Mouse (Mus musculus): ENCODE results near the gene Duox1. TPM values are rescaled to one million over a fixed set of nuclear protein-coding genes. Genes with fewer than 3 reads are reported as not detected.
A peak's percentile ranks its signal among the peaks of the same experiment; 100 is the strongest.
"Not testable (repeated sequence)": the region's sequence is repeated elsewhere in the genome, so short reads cannot be mapped to it uniquely, and the experiment has no call there.

The Duox1 gene
- polyA plus RNA-seq, 1 experiment from 2014 or later, result 0.15 TPM

DNA sequence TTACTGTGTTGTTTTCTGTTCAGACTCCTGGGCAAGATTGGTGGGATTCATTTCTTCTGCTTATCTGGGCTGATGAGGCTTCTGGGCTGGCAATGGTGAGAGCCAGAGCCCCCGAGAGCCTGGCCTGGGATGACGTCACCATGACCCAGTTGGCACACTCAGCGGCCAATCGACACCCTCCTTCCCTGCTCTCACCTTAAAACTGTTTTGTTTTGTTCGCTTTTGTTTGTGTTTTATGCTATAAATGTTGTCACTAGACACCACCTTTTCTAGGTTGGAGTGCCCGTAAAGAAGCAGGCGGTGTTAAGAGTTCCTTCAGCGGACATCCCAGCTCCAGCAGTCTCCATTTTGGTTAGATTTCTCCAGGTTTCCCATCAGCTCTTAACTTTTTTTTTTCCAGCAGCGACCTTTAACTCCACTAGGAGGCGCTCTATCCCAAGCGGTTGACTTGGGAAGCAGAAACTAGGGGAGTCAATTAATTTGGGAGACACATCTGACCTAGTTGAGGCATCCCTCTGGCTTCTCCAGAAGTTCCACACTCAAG lies 65.4 kb downstream of the Duox1 start:
- Histone ChIP-seq H3K27ac (ENCODE audit: low read depth, low read length) (no peak overlapping the region), H3K4me3 (ENCODE audit: low read length) (peak overlapping the region; percentile 30), H3K9ac (ENCODE audit: low read depth, low read length) (no peak overlapping the region), H3K9me3 (ENCODE audit: control insufficient read depth, low read length) (no peaks in the 10 kb centered on the region), H3K27me3 (replicated peaks; ENCODE audit: control insufficient read depth, insufficient read depth, low read length) (no peaks in the 10 kb centered on the region), H3K4me2 (ENCODE audit: low read length) (peak overlapping the region; percentile 43), H3K36me3 (ENCODE audit: control insufficient read depth, insufficient read depth, low read length) (no peaks in the 10 kb centered on the region), H3K4me1 (ENCODE audit: control insufficient read depth, insufficient read depth, low read depth, low read length) (no peaks in the 10 kb centered on the region; the same call in 1 of the 2 replicates)
- 5% methylated on average over 11 of the region's 11 CpGs for WGBS
- ATAC-seq, result no peak

DNA sequence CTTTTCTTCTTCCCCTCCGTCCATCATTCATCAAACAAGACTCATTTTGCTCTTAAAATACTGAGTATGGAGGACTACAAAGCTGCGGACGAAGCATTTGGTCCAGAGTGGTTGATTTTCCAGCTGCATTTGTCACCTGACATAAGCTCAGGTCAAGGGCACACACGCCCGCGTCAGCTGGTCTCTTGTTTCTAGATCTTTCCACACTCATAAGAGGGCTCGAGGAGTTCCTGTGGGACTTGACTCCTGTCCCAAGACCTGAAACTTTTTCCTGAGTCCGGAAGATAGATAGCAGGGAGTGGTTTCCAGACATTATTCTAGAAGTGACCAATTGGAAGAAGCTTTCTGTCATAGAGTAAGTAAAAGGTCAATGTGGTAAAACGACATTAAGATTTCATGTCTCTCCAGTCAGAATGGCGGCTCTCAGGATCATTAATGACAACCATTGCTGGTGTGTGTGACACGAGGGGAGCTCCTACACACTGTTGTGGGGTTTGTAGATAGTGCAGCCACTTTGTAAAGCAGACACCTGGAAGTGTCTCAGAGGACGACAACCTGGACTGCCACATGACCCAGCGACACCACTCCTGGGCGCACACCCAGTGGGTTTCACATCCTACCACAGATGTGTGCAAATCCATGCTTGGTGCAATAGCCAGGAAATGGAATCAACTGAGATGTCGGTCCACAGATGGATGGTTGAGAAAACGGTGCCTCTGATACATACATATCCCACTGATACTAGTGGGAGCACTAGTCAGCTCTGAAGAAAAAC lies 66.0 kb downstream of the Duox1 start:
- Histone ChIP-seq H3K27me3 (replicated peaks; ENCODE audit: control insufficient read depth, insufficient read depth, low read length) (no peaks in the 10 kb centered on the region), H3K27ac (ENCODE audit: low read depth, low read length) (no peak overlapping the region), H3K9ac (ENCODE audit: low read depth, low read length) (no peak overlapping the region), H3K36me3 (ENCODE audit: control insufficient read depth, insufficient read depth, low read length) (no peaks in the 10 kb centered on the region), H3K4me3 (ENCODE audit: low read length) (no peak overlapping the region), H3K4me2 (ENCODE audit: low read length) (no peak overlapping the region), H3K4me1 (ENCODE audit: control insufficient read depth, insufficient read depth, low read depth, low read length) (no peaks in the 10 kb centered on the region), H3K9me3 (ENCODE audit: control insufficient read depth, low read length) (no peaks in the 10 kb centered on the region)
- WGBS, result 77% methylated on average over 16 of the region's 16 CpGs
- no peak for ATAC-seq

DNA sequence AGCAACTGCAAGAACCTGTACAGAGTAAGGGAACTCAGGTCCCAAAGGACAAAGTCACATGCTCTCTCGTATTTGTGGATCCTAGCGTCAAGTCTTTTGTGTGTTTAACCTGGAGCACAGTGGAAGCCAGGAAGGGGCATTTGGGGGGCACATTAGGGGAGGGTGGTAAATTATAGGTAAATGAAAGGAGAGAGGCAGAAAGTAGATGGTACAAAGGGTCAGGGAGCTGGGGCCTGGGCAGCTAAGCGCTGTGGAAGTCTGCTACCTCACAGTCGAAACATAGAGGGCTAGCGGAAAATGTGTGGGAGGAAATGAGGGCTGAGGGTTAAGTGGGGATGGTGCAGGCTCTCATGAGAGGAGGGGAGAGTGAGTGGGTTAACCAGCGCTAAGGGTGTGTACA lies 66.6 kb downstream of the Duox1 start:
- Histone ChIP-seq H3K27me3 (replicated peaks; ENCODE audit: control insufficient read depth, insufficient read depth, low read length) (no peaks in the 10 kb centered on the region), H3K9ac (ENCODE audit: low read depth, low read length) (no peak overlapping the region), H3K4me3 (ENCODE audit: low read length) (no peak overlapping the region), H3K36me3 (ENCODE audit: control insufficient read depth, insufficient read depth, low read length) (no peaks in the 10 kb centered on the region), H3K4me1 (ENCODE audit: control insufficient read depth, insufficient read depth, low read depth, low read length) (no peaks in the 10 kb centered on the region), H3K9me3 (ENCODE audit: control insufficient read depth, low read length) (no peaks in the 10 kb centered on the region), H3K4me2 (ENCODE audit: low read length) (no peak overlapping the region), H3K27ac (ENCODE audit: low read depth, low read length) (no peak overlapping the region)
- no peak for ATAC-seq
- 84% methylated on average over 6 of the region's 6 CpGs for WGBS

DNA sequence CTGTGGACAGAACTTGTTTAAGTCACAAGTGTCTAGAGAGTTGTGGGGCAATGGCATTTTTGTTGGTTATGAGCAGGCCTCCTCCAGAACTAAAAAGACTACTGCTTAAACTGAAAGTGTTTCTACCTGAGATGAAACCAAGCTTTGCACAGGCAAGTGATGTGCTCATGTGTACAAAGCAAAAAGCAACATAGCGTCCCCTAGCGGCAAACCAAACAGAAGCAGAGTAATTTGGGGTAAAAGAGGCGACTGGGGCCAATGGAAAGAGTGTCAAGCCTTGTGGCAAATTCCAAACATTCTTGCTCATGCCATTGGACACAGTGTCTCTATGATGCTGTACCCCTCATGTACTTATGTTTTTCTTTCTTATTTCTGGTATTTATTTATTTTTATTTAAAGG lies 69.6 kb downstream of the Duox1 start:
- no peaks in the 10 kb centered on the region for H3K27me3 ChIP-seq (replicated peaks; ENCODE audit: control insufficient read depth, insufficient read depth, low read length)
- WGBS, result 46% methylated on average over 3 of the region's 3 CpGs
- H3K4me1 ChIP-seq (ENCODE audit: control insufficient read depth, insufficient read depth, low read depth, low read length), result no peaks in the 10 kb centered on the region
- no peak overlapping the region for H3K9ac ChIP-seq (ENCODE audit: low read depth, low read length)
- no peaks in the 10 kb centered on the region for H3K9me3 ChIP-seq (ENCODE audit: control insufficient read depth, low read length)
- no peak overlapping the region for H3K4me2 ChIP-seq (ENCODE audit: low read length)
- no peak for ATAC-seq
- H3K4me3 ChIP-seq (ENCODE audit: low read length), result no peak overlapping the region
- no peaks in the 10 kb centered on the region for H3K36me3 ChIP-seq (ENCODE audit: control insufficient read depth, insufficient read depth, low read length)
- no peak overlapping the region for H3K27ac ChIP-seq (ENCODE audit: low read depth, low read length)

DNA sequence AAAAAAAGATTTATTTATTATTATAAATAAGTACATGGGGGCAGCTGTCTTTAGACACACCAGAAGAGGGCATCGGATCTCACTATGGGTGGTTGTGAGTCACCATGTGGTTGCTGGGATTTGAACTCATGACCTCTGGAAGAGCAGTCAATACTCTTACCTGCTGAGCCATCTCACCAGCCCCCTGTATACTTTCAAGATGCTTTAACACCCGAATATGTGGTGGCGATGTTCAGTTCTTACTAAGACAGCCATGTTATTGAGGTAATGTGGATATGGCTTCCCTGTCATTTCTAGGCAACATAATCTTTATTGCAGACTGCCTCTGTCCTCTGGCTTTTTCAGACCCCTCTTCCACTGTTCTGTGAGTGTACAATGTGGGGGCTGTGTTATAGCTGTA lies 71.7 kb downstream of the Duox1 start:
- not testable (repeated sequence) for H3K36me3 ChIP-seq (ENCODE audit: control insufficient read depth, insufficient read depth, low read length); H3K4me1 ChIP-seq (ENCODE audit: control insufficient read depth, insufficient read depth, low read depth, low read length); H3K9ac ChIP-seq (ENCODE audit: low read depth, low read length); H3K4me2 ChIP-seq (ENCODE audit: low read length); ATAC-seq; H3K27ac ChIP-seq (ENCODE audit: low read depth, low read length); H3K27me3 ChIP-seq (replicated peaks; ENCODE audit: control insufficient read depth, insufficient read depth, low read length); H3K4me3 ChIP-seq (ENCODE audit: low read length); H3K9me3 ChIP-seq (ENCODE audit: control insufficient read depth, low read length)
- WGBS, result 98% methylated on average over 3 of the region's 3 CpGs

DNA sequence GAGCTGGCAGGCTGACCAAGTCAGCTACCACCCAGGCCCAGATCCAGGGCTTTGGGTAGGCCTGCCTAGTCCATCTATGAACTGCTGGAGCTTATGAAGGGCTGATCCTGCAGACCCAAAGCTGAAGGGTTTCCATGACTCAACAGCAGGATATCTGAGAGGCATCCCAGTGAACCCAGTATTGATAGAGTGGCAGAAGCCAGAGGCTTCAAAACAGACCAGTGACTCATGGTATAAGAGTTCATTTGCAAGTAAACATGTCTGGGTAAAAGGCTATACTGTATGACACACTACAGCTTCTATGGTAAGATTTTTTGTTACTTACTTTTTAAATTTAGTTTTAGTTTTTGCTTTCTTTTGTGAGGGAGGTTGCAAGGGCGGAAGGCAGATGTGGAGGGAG lies 80.7 kb downstream of the Duox1 start:
- Histone ChIP-seq H3K9me3 (ENCODE audit: control insufficient read depth, low read length) (no peaks in the 10 kb centered on the region), H3K4me1 (ENCODE audit: control insufficient read depth, insufficient read depth, low read depth, low read length) (no peaks in the 10 kb centered on the region), H3K9ac (ENCODE audit: low read depth, low read length) (no peak overlapping the region), H3K27ac (ENCODE audit: low read depth, low read length) (no peak overlapping the region), H3K4me3 (ENCODE audit: low read length) (no peak overlapping the region), H3K36me3 (ENCODE audit: control insufficient read depth, insufficient read depth, low read length) (no peaks in the 10 kb centered on the region), H3K27me3 (replicated peaks; ENCODE audit: control insufficient read depth, insufficient read depth, low read length) (no peaks in the 10 kb centered on the region), H3K4me2 (ENCODE audit: low read length) (no peak overlapping the region)
- ATAC-seq, result no peak
- 93% methylated on average over 1 of the region's 1 CpGs for WGBS

Other genes with a start within 250 kb of the Duox1 start
- 5.8 and 6.6 TPM in 2 replicates for gene Spg11, start 197.3 kb upstream of the Duox1 start, polyA plus RNA-seq (2015; fragmentation: Nextera tagmentation; extraction: Ambion mirVana)
- gene B2m, start 168.0 kb upstream of the Duox1 start, polyA plus RNA-seq (2015; fragmentation: Nextera tagmentation; extraction: Ambion mirVana), result 107 and 120 TPM in 2 replicates
- gene Trim69, start 155.0 kb upstream of the Duox1 start, polyA plus RNA-seq (2015; fragmentation: Nextera tagmentation; extraction: Ambion mirVana), result 0.09 TPM in 1 of 2 replicates, not detected in the other
- 0.06 and 0.08 TPM in 2 replicates for gene Patl2, start 129.5 kb upstream of the Duox1 start, polyA plus RNA-seq (2015; fragmentation: Nextera tagmentation; extraction: Ambion mirVana)
- not detected in 2 replicates for gene Terb2, start 129.4 kb upstream of the Duox1 start, polyA plus RNA-seq (2015; fragmentation: Nextera tagmentation; extraction: Ambion mirVana)
- 26.0 and 29.7 TPM in 2 replicates for gene Sord, start 80.9 kb upstream of the Duox1 start, polyA plus RNA-seq (2015; fragmentation: Nextera tagmentation; extraction: Ambion mirVana)
- gene Duox2, start 17.2 kb upstream of the Duox1 start, polyA plus RNA-seq (2015; fragmentation: Nextera tagmentation; extraction: Ambion mirVana), result 0.03 TPM in 1 of 2 replicates, not detected in the other
- 0.19 and 0.36 TPM in 2 replicates for gene Duoxa2, start 16.8 kb upstream of the Duox1 start, polyA plus RNA-seq (2015; fragmentation: Nextera tagmentation; extraction: Ambion mirVana)
- 0.26 and 0.27 TPM in 2 replicates for gene Duoxa1, start 1.9 kb upstream of the Duox1 start, polyA plus RNA-seq (2015; fragmentation: Nextera tagmentation; extraction: Ambion mirVana)
- 11.7 and 11.8 TPM in 2 replicates for gene Shf, start 53.5 kb downstream of the Duox1 start, polyA plus RNA-seq (2015; fragmentation: Nextera tagmentation; extraction: Ambion mirVana)
- 0.15 and 0.18 TPM in 2 replicates for gene Slc28a2, start 110.8 kb downstream of the Duox1 start, polyA plus RNA-seq (2015; fragmentation: Nextera tagmentation; extraction: Ambion mirVana)
- not detected in 2 replicates for gene Gm14085, start 169.3 kb downstream of the Duox1 start, polyA plus RNA-seq (2015; fragmentation: Nextera tagmentation; extraction: Ambion mirVana)

Measured in hindbrain, embryonic 16.5 days (tissue).